ENCODE assay signal across 19 mouse cellular contexts in genomic region chr15:25740271-25740670, GRCm38 (mm10).
DNase-seq lines count a peak whose midpoint lies in the region; ATAC-seq lines count a peak whose summit lies in the region.
"Had no signal": no experiment of that assay in that cellular context is flagged by ENCODE, and none has a peak within 500 bp of the region (broad histone marks: within the 10 kb centered on the region; RNA-seq: fewer than 3 reads in every experiment).

No protein-coding gene starts in this region.

- 0 out of 2 replicates have a peak, but pooled peaks have one; percentile 26 for ATAC-seq in forebrain, embryonic 15.5 days (replicated peaks)
- no peak for ATAC-seq in forebrain, embryonic 14.5 days
- ATAC-seq in neural tube, embryonic 15.5 days (ENCODE audit: low FRiP score): no peak
- ATAC-seq: intestine, embryonic 16.5 days; Patski had no signal

- no peak for DNase-seq in forebrain, embryonic 14.5 days (ENCODE audit: low spot score)
- DNase-seq in spleen, postnatal 36 days (ENCODE audit: low spot score in 2 of 2): peak; percentile 12 to 31
- DNase-seq in spleen, postnatal 14 days (ENCODE audit: low spot score in 2 of 2): no peak
- peak; percentile 94 for DNase-seq in ES-CJ7 (ENCODE audit: low read depth, low spot score)
- DNase-seq in naive thymus-derived CD4-positive, alpha-beta T cell, adult 2 months (ENCODE audit: low read depth): peak; percentile 33
- DNase-seq in lung, postnatal 14 days: no peak
- DNase-seq: adrenal gland, adult 8-10 months; cerebellum, adult 9-11 months; kidney, postnatal 25 days had no signal

- no peak overlapping the region for H3K4me2 ChIP-seq in forebrain, embryonic 15.5 days (replicated peaks)
- H3K4me2 ChIP-seq in forebrain, embryonic 14.5 days (ENCODE audit: low read length): no peak overlapping the region
- no peak overlapping the region for H3K4me2 ChIP-seq in neural tube, embryonic 15.5 days
- H3K4me2 ChIP-seq: heart, embryonic 13.5 days; liver, embryonic 11.5 days; lung, embryonic 15.5 days; neural tube, embryonic 13.5 days; stomach, embryonic 15.5 days had no signal

- no peak overlapping the region for H3K27ac ChIP-seq in forebrain, embryonic 15.5 days (replicated peaks)
- no peak overlapping the region for H3K27ac ChIP-seq in forebrain, embryonic 14.5 days (ENCODE audit: low read depth, low read length)
- H3K27ac ChIP-seq in neural tube, embryonic 15.5 days (replicated peaks): no peak overlapping the region
- H3K27ac ChIP-seq: heart, embryonic 13.5 days; hindbrain, embryonic 10.5 days; lung, embryonic 15.5 days; neural tube, embryonic 13.5 days; stomach, embryonic 15.5 days had no signal

- H3K9me3 ChIP-seq in forebrain, embryonic 15.5 days: no peaks in the 10 kb centered on the region
- no peaks in the 10 kb centered on the region for H3K9me3 ChIP-seq in forebrain, embryonic 14.5 days (replicated peaks; ENCODE audit: control insufficient read depth, low read length)
- H3K9me3 ChIP-seq in neural tube, embryonic 15.5 days (replicated peaks): no peaks in the 10 kb centered on the region
- H3K9me3 ChIP-seq: heart, embryonic 13.5 days; hindbrain, embryonic 10.5 days; lung, embryonic 15.5 days; neural tube, embryonic 13.5 days; stomach, embryonic 15.5 days had no signal

- no peaks in the 10 kb centered on the region for H3K27me3 ChIP-seq in forebrain, embryonic 15.5 days
- H3K27me3 ChIP-seq in forebrain, embryonic 14.5 days (replicated peaks; ENCODE audit: control insufficient read depth, insufficient read depth, low read length): no peaks in the 10 kb centered on the region
- H3K27me3 ChIP-seq in neural tube, embryonic 15.5 days (replicated peaks): no peaks in the 10 kb centered on the region
- H3K27me3 ChIP-seq: heart, embryonic 13.5 days; lung, embryonic 15.5 days; neural tube, embryonic 13.5 days; Patski; stomach, embryonic 15.5 days had no signal

- H3K4me3 ChIP-seq in forebrain, embryonic 15.5 days: no peak overlapping the region
- no peak overlapping the region for H3K4me3 ChIP-seq in forebrain, embryonic 14.5 days (ENCODE audit: low read depth, low read length)
- no peak overlapping the region for H3K4me3 ChIP-seq in neural tube, embryonic 15.5 days (replicated peaks)
- H3K4me3 ChIP-seq: heart, embryonic 13.5 days; hindbrain, embryonic 10.5 days; lung, embryonic 15.5 days; neural tube, embryonic 13.5 days; stomach, embryonic 15.5 days had no signal

- no peaks in the 10 kb centered on the region for H3K4me1 ChIP-seq in forebrain, embryonic 15.5 days
- no peaks in the 10 kb centered on the region for H3K4me1 ChIP-seq in forebrain, embryonic 14.5 days (ENCODE audit: control insufficient read depth, insufficient read depth, low read length)
- H3K4me1 ChIP-seq in neural tube, embryonic 15.5 days: no peaks in the 10 kb centered on the region
- H3K4me1 ChIP-seq: lung, embryonic 15.5 days; neural tube, embryonic 13.5 days; stomach, embryonic 15.5 days had no signal

- H3K9ac ChIP-seq in forebrain, embryonic 15.5 days (replicated peaks): no peak overlapping the region
- no peak overlapping the region for H3K9ac ChIP-seq in forebrain, embryonic 14.5 days (ENCODE audit: low read length)
- H3K9ac ChIP-seq in neural tube, embryonic 15.5 days (replicated peaks): no peak overlapping the region
- H3K9ac ChIP-seq: heart, embryonic 13.5 days; lung, embryonic 15.5 days; neural tube, embryonic 13.5 days; stomach, embryonic 15.5 days had no signal

- no peaks in the 10 kb centered on the region for H3K36me3 ChIP-seq in forebrain, embryonic 15.5 days
- H3K36me3 ChIP-seq in forebrain, embryonic 14.5 days (ENCODE audit: control insufficient read depth, insufficient read depth, low read length): 0 out of 2 replicates have a peak, but pooled peaks cover 2% of the 10 kb centered on the region
- no peaks in the 10 kb centered on the region for H3K36me3 ChIP-seq in neural tube, embryonic 15.5 days

- WGBS in forebrain, embryonic 15.5 days: 52% methylated on average over 4 of the region's 4 CpGs
- 59% methylated on average over 4 of the region's 4 CpGs for WGBS in forebrain, embryonic 14.5 days
- 59% methylated on average over 4 of the region's 4 CpGs for WGBS in neural tube, embryonic 15.5 days

Comparison
In these comparisons a context has a peak if more than half of its experiments do, and no peak if none do; other contexts are left out.
1. DNase-seq: peak in spleen, postnatal 36 days (2 of 2), ES-CJ7 (single experiment) and naive thymus-derived CD4-positive, alpha-beta T cell, adult 2 months (single experiment); none in forebrain, embryonic 14.5 days (single experiment), spleen, postnatal 14 days (0 of 2) and lung, postnatal 14 days (single experiment).